Mouse (Mus musculus): ENCODE measurements around the gene Pacs1.

- no peak for TF ChIP-seq HCFC1 (IDR thresholded peaks at IDR 0.05; ENCODE audit: borderline replicate concordance, insufficient read depth, low read length)
- TF ChIP-seq CHD2 (IDR thresholded peaks at IDR 0.05; ENCODE audit: low read depth, low read length), result no peak
- no peak for TF ChIP-seq ZNF384 (IDR thresholded peaks at IDR 0.05; ENCODE audit: low read depth, low read length)
- no peak for TF ChIP-seq ZC3H11A (IDR thresholded peaks at IDR 0.05; ENCODE audit: borderline replicate concordance, low read depth, low read length)
These were observed 27.7 kb upstream of the Pacs1 start for GRCm38 (mm10) chr19:5300588-5300987.
